Mouse (Mus musculus): Measurements from ENCODE around the gene Vamp5. TPM values are rescaled to one million over a fixed set of nuclear protein-coding genes. Genes with fewer than 3 reads are reported as not detected.

The Vamp5 gene
- total RNA-seq, 2 experiments from 2014 or later: 48.8 to 54.0 TPM

Other genes with a start within 250 kb of the Vamp5 start
- 10 to 100 TPM; 10.1 to 11.3 TPM for gene Atoh8, start 144.9 kb downstream of the Vamp5 start, total RNA-seq (2021)
- gene Sftpb, start 75.9 kb downstream of the Vamp5 start, total RNA-seq (2021): under 1 TPM in 1 of 2 experiments, not detected in 1; 0.81 TPM
- 10 to 100 TPM; 16.6 to 19.7 TPM for gene Usp39, start 35.3 kb downstream of the Vamp5 start, total RNA-seq (2021)
- gene 0610030E20Rik, start 33.2 kb downstream of the Vamp5 start, total RNA-seq (2021): 10 to 100 TPM; 13.1 to 14.4 TPM
- 10 to 100 TPM; 14.7 to 17.6 TPM for gene Tmem150a, start 25.0 kb downstream of the Vamp5 start, total RNA-seq (2021)
- 10 to 100 TPM; 45.5 to 46.5 TPM for gene Rnf181, start 13.5 kb downstream of the Vamp5 start, total RNA-seq (2021)
- gene Vamp8, start 10.2 kb upstream of the Vamp5 start, total RNA-seq (2021): 10 to 100 TPM; 71.0 to 75.5 TPM
- 10 to 100 TPM; 29.8 to 32.5 TPM for gene Ggcx, start 33.8 kb upstream of the Vamp5 start, total RNA-seq (2021)
- 100 to 1,000 TPM; 186 to 202 TPM for gene Mat2a, start 59.1 kb upstream of the Vamp5 start, total RNA-seq (2021)
- gene Sh2d6, start 141.2 kb upstream of the Vamp5 start, total RNA-seq (2021): under 1 TPM in 1 of 2 experiments, not detected in 1; 0.29 TPM
- 10 to 100 TPM in 1 of 2 experiments, 1 to 10 TPM in 1; 9.9 to 10.0 TPM for gene Capg, start 163.9 kb upstream of the Vamp5 start, total RNA-seq (2021)
- 10 to 100 TPM; 16.7 to 19.2 TPM for gene Elmod3, start 217.9 kb upstream of the Vamp5 start, total RNA-seq (2021)
- 100 to 1,000 TPM; 164 to 166 TPM for gene Retsat, start 218.0 kb upstream of the Vamp5 start, total RNA-seq (2021)
- gene Tgoln1, start 236.5 kb upstream of the Vamp5 start, total RNA-seq (2021): 10 to 100 TPM; 46.4 to 47.6 TPM

All from heart, postnatal 14 days (tissue).